Mouse (Mus musculus): ENCODE data around the gene Kcnh7.
A peak's percentile ranks its signal among the peaks of the same experiment; 100 is the strongest.
"Not testable (repeated sequence)": the region's sequence is repeated elsewhere in the genome, so short reads cannot be mapped to it uniquely, and the experiment has no call there.

Kcnh7 gene

GRCm38 (mm10) chr2:62718411-62718810 is 465.7 kb downstream of the Kcnh7 start:
- no peak for DNase-seq (ENCODE audit: low spot score in 2 of 2)

GRCm38 (mm10) chr2:62717270-62717669 is 466.8 kb downstream of the Kcnh7 start:
- DNase-seq (ENCODE audit: low spot score in 2 of 2), result no peak

GRCm38 (mm10) chr2:62715260-62715659 is 468.8 kb downstream of the Kcnh7 start:
- DNase-seq (ENCODE audit: low spot score in 2 of 2), result no peak

- DNase-seq (ENCODE audit: low spot score in 2 of 2), result not testable (repeated sequence)
Measured at GRCm38 (mm10) chr2:62714362-62714761, 469.7 kb downstream of the Kcnh7 start.

GRCm38 (mm10) chr2:62709633-62710032 is 474.5 kb downstream of the Kcnh7 start:
- no peak for DNase-seq (ENCODE audit: low spot score in 2 of 2)

- DNase-seq (ENCODE audit: low spot score in 2 of 2), result no peak
Measured at GRCm38 (mm10) chr2:62706313-62706712, 477.8 kb downstream of the Kcnh7 start.

GRCm38 (mm10) chr2:62685934-62686333 is 498.2 kb downstream of the Kcnh7 start:
- DNase-seq (ENCODE audit: low spot score in 2 of 2), result no peak

GRCm38 (mm10) chr2:62684989-62685595 is 499.0 kb downstream of the Kcnh7 start:
- no peak for DNase-seq (ENCODE audit: low spot score in 2 of 2)

GRCm38 (mm10) chr2:62681667-62682066 is 502.4 kb downstream of the Kcnh7 start:
- DNase-seq (ENCODE audit: low spot score in 2 of 2), result peak; percentile 33 to 58

GRCm38 (mm10) chr2:62672788-62673187 is 511.3 kb downstream of the Kcnh7 start:
- DNase-seq (ENCODE audit: low spot score in 2 of 2), result no peak

- no peak for DNase-seq (ENCODE audit: low spot score in 2 of 2)
Measured at GRCm38 (mm10) chr2:62670767-62671166, 513.3 kb downstream of the Kcnh7 start.

- no peak for DNase-seq (ENCODE audit: low spot score in 2 of 2)
Measured at GRCm38 (mm10) chr2:62670301-62670700, 513.8 kb downstream of the Kcnh7 start.

- no peak for DNase-seq (ENCODE audit: low spot score in 2 of 2)
Measured at GRCm38 (mm10) chr2:62669848-62670247, 514.2 kb downstream of the Kcnh7 start.

GRCm38 (mm10) chr2:62665536-62665935 is 518.6 kb downstream of the Kcnh7 start:
- DNase-seq (ENCODE audit: low spot score in 2 of 2), result no peak

- no peak for DNase-seq (ENCODE audit: low spot score in 2 of 2)
Measured at GRCm38 (mm10) chr2:62664839-62665238, 519.2 kb downstream of the Kcnh7 start.

- DNase-seq (ENCODE audit: low spot score in 2 of 2), result peak; percentile 91 to 93
Measured at GRCm38 (mm10) chr2:62664135-62664670, 519.9 kb downstream of the Kcnh7 start, which contains the start of gene Gca. Gene Gca (plus strand): TSS chr2:62664285.

GRCm38 (mm10) chr2:62662560-62662959 is 521.5 kb downstream of the Kcnh7 start:
- DNase-seq (ENCODE audit: low spot score in 2 of 2), result no peak

- DNase-seq (ENCODE audit: low spot score in 2 of 2), result no peak
Measured at GRCm38 (mm10) chr2:62660565-62660964, 523.5 kb downstream of the Kcnh7 start.

GRCm38 (mm10) chr2:62656072-62656471 is 528.0 kb downstream of the Kcnh7 start:
- no peak for DNase-seq (ENCODE audit: low spot score in 2 of 2)

GRCm38 (mm10) chr2:62654519-62655338 is 529.4 kb downstream of the Kcnh7 start:
- peak; percentile 84 to 85 for DNase-seq (ENCODE audit: low spot score in 2 of 2)

GRCm38 (mm10) chr2:62652466-62652865 is 531.6 kb downstream of the Kcnh7 start:
- no peak for DNase-seq (ENCODE audit: low spot score in 2 of 2)

- no peak for DNase-seq (ENCODE audit: low spot score in 2 of 2)
Measured at GRCm38 (mm10) chr2:62651890-62652289, 532.2 kb downstream of the Kcnh7 start.

Data from right cerebral cortex, postnatal 10 days (tissue).